Mouse (Mus musculus) heart, adult 8-10 months (tissue): Measurements from ENCODE around the gene Kin. TPM values are rescaled to one million over a fixed set of nuclear protein-coding genes. Genes with fewer than 3 reads are reported as not detected.

Experiments
- DNase-seq: peaks from one replicate; pipeline ENCODE4 v3.0.0; 2022; ENCODE audit warnings: low spot score
- total RNA-seq, 4 experiments: library from RNA; stranded (reverse); gene quantifications; 2 replicates each; pipeline ENCODE4 v1.2.4; 2022

The Kin gene
- total RNA-seq, 4 experiments from 2014 or later, result 6.5 to 10.3 (median 8.3) TPM

DNA sequence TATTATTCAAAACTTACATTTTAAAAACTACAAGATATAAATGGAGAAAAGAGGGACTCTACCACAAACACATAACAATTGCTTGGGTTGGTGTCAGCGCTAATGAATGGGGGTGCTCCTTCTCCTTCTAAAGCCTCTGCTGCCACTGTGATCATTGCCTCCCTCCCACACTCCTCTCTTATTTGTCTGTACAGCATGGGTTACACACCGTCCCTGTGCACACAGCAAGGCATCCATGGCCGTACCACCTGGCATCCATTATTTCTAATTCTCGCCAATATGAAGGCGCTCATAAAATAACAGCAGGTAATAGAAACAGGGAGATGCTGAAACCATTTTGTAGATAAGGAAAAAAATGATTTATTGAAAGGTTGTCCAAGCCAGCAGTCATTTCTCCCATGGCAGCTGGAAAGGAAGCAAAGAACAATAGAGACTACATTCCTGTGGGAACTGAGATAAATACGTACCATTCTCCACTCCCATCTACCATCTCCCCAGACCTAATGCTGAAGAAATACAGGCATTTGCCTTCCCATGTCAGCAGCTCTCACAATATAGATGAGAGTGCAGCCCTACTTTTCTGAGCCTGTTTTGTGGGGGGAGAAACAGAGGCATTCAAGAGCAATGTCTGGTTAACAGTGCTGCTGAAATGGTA, 28.3 kb downstream of the Kin start:
- no peak for DNase-seq

DNA sequence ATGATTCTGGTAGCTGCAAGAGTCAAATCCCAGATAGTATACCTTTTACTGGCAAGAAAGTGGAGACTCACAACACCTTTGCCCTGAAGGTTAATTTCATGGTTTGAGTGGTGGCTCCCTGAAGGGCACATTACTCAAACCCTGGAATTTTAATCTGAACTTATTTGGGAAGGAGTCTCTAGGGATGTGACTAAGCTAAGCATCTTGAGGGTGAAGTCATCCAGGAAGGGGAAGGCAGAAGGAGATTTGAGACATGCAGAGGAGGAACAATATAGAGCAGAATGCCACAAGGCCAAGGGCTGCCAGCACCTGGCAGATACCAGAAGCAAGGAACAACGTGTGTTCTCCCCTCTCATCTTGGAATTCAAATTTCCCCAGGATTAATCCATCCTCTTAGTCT, 38.4 kb downstream of the Kin start:
- no peak for DNase-seq

DNA sequence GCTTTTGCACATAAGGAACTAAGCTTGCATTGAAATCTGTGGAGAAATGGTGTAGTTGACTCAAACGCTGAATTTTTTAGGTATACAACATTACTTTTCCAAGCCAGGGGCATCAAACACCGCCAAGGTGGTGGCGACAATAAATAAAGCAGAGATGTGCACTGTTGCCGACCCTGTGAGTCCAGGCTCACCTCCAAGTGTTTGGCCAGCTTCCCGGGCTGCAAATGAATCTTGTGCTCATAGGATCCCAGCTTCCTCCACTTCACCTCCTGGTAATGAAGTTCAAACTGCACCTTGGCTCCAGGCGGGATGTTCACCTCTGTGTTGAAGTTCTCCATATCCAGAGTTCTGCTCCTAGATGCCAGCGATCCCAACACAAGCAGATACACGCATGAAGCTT, 38.9 kb downstream of the Kin start:
- no peak for DNase-seq

DNA sequence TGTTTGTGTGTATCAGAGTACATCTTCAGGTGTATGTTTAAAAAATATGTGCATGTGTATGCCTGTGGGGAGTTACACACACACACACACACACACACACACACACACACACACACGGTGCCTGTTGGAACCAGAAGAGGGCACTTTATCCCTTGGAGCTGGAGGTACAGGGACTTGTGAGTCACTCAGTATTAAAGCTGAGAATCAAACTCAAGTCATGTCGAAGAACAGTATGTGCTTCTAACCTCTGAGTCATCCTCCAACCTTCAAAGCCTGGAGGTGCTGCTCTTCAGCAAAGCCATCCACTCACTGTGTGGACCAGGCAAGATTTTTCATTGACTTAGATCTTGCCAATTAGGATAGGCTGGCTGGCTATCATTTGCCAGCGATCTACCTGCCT, 41.4 kb downstream of the Kin start:
- no peak for DNase-seq

- no peak for DNase-seq
Measured at GRCm38 (mm10) chr2:10126122-10126521, 45.7 kb downstream of the Kin start.

- DNase-seq, result no peak
Measured at GRCm38 (mm10) chr2:10127471-10127870, 47.1 kb downstream of the Kin start.

- DNase-seq, result no peak
Measured at GRCm38 (mm10) chr2:10128571-10128970, 48.2 kb downstream of the Kin start.

GRCm38 (mm10) chr2:10130341-10130990, 50.1 kb downstream of the Kin start:
- DNase-seq, result no peak

- no peak for DNase-seq
Measured at GRCm38 (mm10) chr2:10131296-10131695, 50.9 kb downstream of the Kin start, which contains the start of gene Itih2. Gene Itih2 (minus strand): TSS chr2:10131396.

DNA sequence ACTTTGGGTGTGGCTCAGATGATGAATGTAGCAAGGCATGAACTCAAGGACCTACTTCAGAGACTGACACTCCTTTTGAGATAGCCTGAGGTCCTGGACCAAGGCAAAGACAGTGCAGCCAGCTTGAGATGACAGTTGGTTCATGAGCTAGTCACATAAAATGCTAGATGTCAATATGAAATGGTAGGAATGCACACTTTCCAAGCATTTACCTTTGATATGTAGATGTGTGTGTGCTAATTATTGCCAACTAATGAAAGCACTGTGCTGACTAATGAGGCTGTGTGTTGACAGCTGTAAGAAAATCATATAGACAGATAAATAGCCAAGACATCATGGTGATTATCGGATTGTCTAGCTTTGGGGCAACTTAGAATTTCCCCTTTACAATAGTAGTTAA, 51.7 kb downstream of the Kin start:
- DNase-seq, result no peak

DNA sequence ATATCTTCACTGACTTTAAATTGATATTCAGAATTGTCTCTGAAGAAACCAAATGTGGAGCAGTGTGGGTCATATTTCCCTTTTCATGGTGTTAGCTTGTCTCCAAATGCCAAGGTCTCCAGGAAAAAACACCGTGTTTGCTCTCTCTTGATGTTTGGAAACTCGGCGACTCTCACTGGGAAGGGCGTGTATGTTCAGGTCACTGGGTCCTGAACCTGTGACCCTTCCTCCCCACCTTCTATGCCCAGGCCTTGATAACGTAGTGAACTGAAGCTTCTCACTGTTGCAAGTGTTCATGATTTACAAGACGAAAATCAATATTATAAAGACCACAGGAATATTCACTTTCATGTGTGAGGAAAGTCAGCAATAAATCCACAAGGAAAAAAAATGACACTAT, 53.5 kb downstream of the Kin start:
- no peak for DNase-seq

GRCm38 (mm10) chr2:10137320-10137719, 56.9 kb downstream of the Kin start:
- DNase-seq, result no peak

DNA sequence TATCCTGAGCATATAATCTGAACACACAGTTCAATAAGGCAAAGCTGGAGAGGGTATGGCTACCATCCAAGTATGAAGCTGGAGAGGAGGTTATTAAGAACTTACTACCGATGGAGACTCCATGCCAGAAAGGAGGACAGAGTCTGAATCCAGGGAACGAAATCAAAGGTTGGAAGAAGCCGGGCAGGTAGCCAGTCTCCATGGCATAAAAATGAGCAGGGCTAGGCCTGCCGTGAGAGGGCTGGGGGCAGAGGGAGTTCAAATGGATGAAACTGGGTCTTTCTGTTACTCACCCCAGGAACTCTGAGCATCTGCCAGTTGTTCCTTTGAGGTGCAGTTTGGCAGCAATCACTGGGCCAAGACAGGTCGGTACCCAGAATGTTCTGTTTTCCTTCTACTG, 60.1 kb downstream of the Kin start:
- no peak for DNase-seq

Other genes with a start within 250 kb of the Kin start
- not detected for gene 4930412O13Rik, start 199.3 kb upstream of the Kin start, total RNA-seq
- not detected for gene 9230102O04Rik, start 191.1 kb upstream of the Kin start, total RNA-seq
- gene Gata3, start 190.6 kb upstream of the Kin start, total RNA-seq, result 1 to 10 TPM; 1.2 to 1.7 (median 1.3) TPM
- 1 to 10 TPM; 7.7 to 8.8 (median 8.0) TPM for gene Taf3, start 32.0 kb upstream of the Kin start, total RNA-seq
- 1,000 to 10,000 TPM; 1,366 to 1,665 (median 1,521) TPM for gene Atp5c1, start 83 bp upstream of the Kin start, total RNA-seq
- gene Itih2, start 50.8 kb downstream of the Kin start, total RNA-seq, result under 1 TPM; 0.28 to 0.49 (median 0.38) TPM
- gene Itih5, start 73.0 kb downstream of the Kin start, total RNA-seq, result 1 to 10 TPM; 2.7 to 5.7 (median 4.1) TPM